Mouse (Mus musculus) gastrocnemius, postnatal 36 days (tissue): Measurements from ENCODE around the gene Iars2. TPM values are rescaled to one million over a fixed set of nuclear protein-coding genes. Genes with fewer than 3 reads are reported as not detected.

ENCODE experiments used
- microRNA-seq, 2 experiments: library from miRNA; unstranded; fragments of <30 nt; microRNA quantifications; one replicate each; pipeline ENCODE4 v1.2.0; 2021
- total RNA-seq, 2 experiments: library from RNA; stranded (reverse); gene quantifications; 2 replicates each; pipeline ENCODE4 v1.2.3; 2021

The Iars2 gene
- total RNA-seq, 2 experiments from 2014 or later, result 36.6 to 38.9 TPM

Small RNA genes lying within 50 kb of the gene (microRNA-seq; reads per million reads assigned to microRNA genes)
- gene Mir194-1 (0.72 to 0.74 reads per million in 2 experiments), gene Mir215 (1.4 to 3.7 reads per million in 2 experiments), gene Mir664 (92.7 to 122 reads per million in 2 experiments)

Other genes with a start within 250 kb of the Iars2 start
- gene Rab3gap2, start 125.3 kb downstream of the Iars2 start, total RNA-seq, result 10 to 100 TPM; 14.7 to 17.1 TPM
- 10 to 100 TPM; 13.2 to 15.0 TPM for gene Bpnt1, start 2.8 kb upstream of the Iars2 start, total RNA-seq
- gene Eprs, start 33.6 kb upstream of the Iars2 start, total RNA-seq, result 100 to 1,000 TPM; 129 to 141 TPM
- gene Slc30a10, start 125.5 kb upstream of the Iars2 start, total RNA-seq, result not detected